Mouse (Mus musculus): ENCODE measurements around the gene Unc93a2. TPM values are rescaled to one million over a fixed set of nuclear protein-coding genes. Genes with fewer than 3 reads are reported as not detected.
"Not testable (repeated sequence)": the region's sequence is repeated elsewhere in the genome, so short reads cannot be mapped to it uniquely, and the experiment has no call there.

The Unc93a2 gene
- total RNA-seq (2021) = under 1 TPM in 1 of 2 experiments, not detected in 1; 0.26 TPM
- long read RNA-seq, experiment 1 = 0 reads
- long read RNA-seq, experiment 2 = 0 reads

- intact Hi-C loops (cut with DNase I); DNase-seq: not testable (repeated sequence)
Observed at GRCm38 (mm10) chr17:7385364-7385763, at the start of gene Unc93a2. Unc93a2 (minus strand) TSS chr17:7385464.

GRCm38 (mm10) chr17:7434121-7434520, 48.9 kb upstream of the Unc93a2 start:
- DNase-seq; intact Hi-C loops (cut with DNase I): not testable (repeated sequence)

GRCm38 (mm10) chr17:7430210-7430631, 45.0 kb upstream of the Unc93a2 start:
- intact Hi-C loops (cut with DNase I); DNase-seq: not testable (repeated sequence)

- DNase-seq; intact Hi-C loops (cut with DNase I): not testable (repeated sequence)
Observed at GRCm38 (mm10) chr17:7420191-7420973, 35.1 kb upstream of the Unc93a2 start.

GRCm38 (mm10) chr17:7414601-7415310, 29.5 kb upstream of the Unc93a2 start:
- intact Hi-C loops (cut with DNase I); DNase-seq: not testable (repeated sequence)

- intact Hi-C loops (cut with DNase I); DNase-seq: not testable (repeated sequence)
Observed at GRCm38 (mm10) chr17:7413336-7413735, 28.1 kb upstream of the Unc93a2 start.

- intact Hi-C loops (cut with DNase I); DNase-seq: not testable (repeated sequence)
Observed at GRCm38 (mm10) chr17:7399770-7400169, 14.5 kb upstream of the Unc93a2 start.

- intact Hi-C loops (cut with DNase I); DNase-seq: not testable (repeated sequence)
Observed at GRCm38 (mm10) chr17:7398198-7398847, 13.1 kb upstream of the Unc93a2 start.

GRCm38 (mm10) chr17:7397079-7397478, 11.8 kb upstream of the Unc93a2 start:
- DNase-seq; intact Hi-C loops (cut with DNase I): not testable (repeated sequence)

GRCm38 (mm10) chr17:7396288-7396687, 11.0 kb upstream of the Unc93a2 start:
- DNase-seq; intact Hi-C loops (cut with DNase I): not testable (repeated sequence)

GRCm38 (mm10) chr17:7395671-7396070, 10.4 kb upstream of the Unc93a2 start:
- DNase-seq; intact Hi-C loops (cut with DNase I): not testable (repeated sequence)

- DNase-seq; intact Hi-C loops (cut with DNase I): not testable (repeated sequence)
Observed at GRCm38 (mm10) chr17:7395116-7395515, 9.9 kb upstream of the Unc93a2 start.

- DNase-seq; intact Hi-C loops (cut with DNase I): not testable (repeated sequence)
Observed at GRCm38 (mm10) chr17:7389898-7390297, 4.6 kb upstream of the Unc93a2 start.

- intact Hi-C loops (cut with DNase I); DNase-seq: not testable (repeated sequence)
Observed at GRCm38 (mm10) chr17:7388958-7389356, 3.7 kb upstream of the Unc93a2 start.

- DNase-seq; intact Hi-C loops (cut with DNase I): not testable (repeated sequence)
Observed at GRCm38 (mm10) chr17:7388341-7388957, 3.2 kb upstream of the Unc93a2 start.

- intact Hi-C loops (cut with DNase I); DNase-seq: not testable (repeated sequence)
Observed at GRCm38 (mm10) chr17:7386016-7386415, 752 bp upstream of the Unc93a2 start.

- intact Hi-C loops (cut with DNase I); DNase-seq: not testable (repeated sequence)
Observed at GRCm38 (mm10) chr17:7383167-7384143, 1.8 kb downstream of the Unc93a2 start.

- intact Hi-C loops (cut with DNase I) = not testable (repeated sequence)
Observed at GRCm38 (mm10) chr17:7382711-7383110, 2.6 kb downstream of the Unc93a2 start.

GRCm38 (mm10) chr17:7377907-7378306, 7.4 kb downstream of the Unc93a2 start:
- intact Hi-C loops (cut with DNase I); DNase-seq: not testable (repeated sequence)

More at GRCm38 (mm10) chr17:7382711-7383110, 2.6 kb downstream of the Unc93a2 start:
- DNase-seq = not testable (repeated sequence)
